Mouse (Mus musculus) liver, postnatal 0 days (tissue): ENCODE measurements around the gene Nuf2. TPM values are rescaled to one million over a fixed set of nuclear protein-coding genes. Genes with fewer than 3 reads are reported as not detected.
A peak's percentile ranks its signal among the peaks of the same experiment; 100 is the strongest.
"Not testable (repeated sequence)": the region's sequence is repeated elsewhere in the genome, so short reads cannot be mapped to it uniquely, and the experiment has no call there.

Experiments used
- ATAC-seq: fragments of 200-750 bp; cut with Nextera tagmentation; 2 replicates; pipeline ENCODE4 v1.8.0; 2017; ENCODE audit warnings: mild to moderate bottlenecking, moderate library complexity
- DNase-seq: peaks from one replicate; pipeline ENCODE4 v3.0.0-alpha.2; 2016
- H3K27ac ChIP-seq: fragments of 300-500 bp; sonication (generic); 2 replicates; pipeline ENCODE4 v1.5.1; 2014; ENCODE audit warnings: antibody characterized with exemption, moderate library complexity, mild to moderate bottlenecking, low read depth
- H3K27me3 ChIP-seq: fragments of 300-500 bp; sonication (generic); 2 replicates; pipeline ENCODE4 v1.6.1; 2014; ENCODE audit warnings: low read length, control low read depth, mixed read lengths; ENCODE audit not compliant: insufficient read depth
- H3K36me3 ChIP-seq: fragments of 300-500 bp; sonication (generic); replicated peaks from 2 replicates; pipeline ENCODE4 v1.6.1; 2014; ENCODE audit warnings: mild to moderate bottlenecking, control low read depth, low read length, moderate library complexity, mixed read lengths; ENCODE audit not compliant: insufficient read depth
- H3K4me1 ChIP-seq: fragments of 300-500 bp; sonication (generic); 2 replicates; pipeline ENCODE4 v1.6.1; 2014; ENCODE audit warnings: antibody characterized with exemption, mild to moderate bottlenecking, control low read depth; ENCODE audit not compliant: insufficient read depth
- H3K4me2 ChIP-seq: fragments of 300-500 bp; sonication (generic); 2 replicates; pipeline ENCODE4 v1.6.1; 2014; ENCODE audit warnings: low read depth, mild to moderate bottlenecking, low read length, moderate library complexity, mixed read lengths
- H3K4me3 ChIP-seq: fragments of 300-500 bp; sonication (generic); 2 replicates; pipeline ENCODE4 v1.5.1; 2014; ENCODE audit warnings: low read depth, low read length
- H3K9ac ChIP-seq: fragments of 300-500 bp; sonication (generic); replicated peaks from 2 replicates; pipeline ENCODE4 v1.6.1; 2014; ENCODE audit warnings: mild to moderate bottlenecking, moderate library complexity
- H3K9me3 ChIP-seq: fragments of 300-500 bp; sonication (generic); 2 replicates; pipeline ENCODE4 v1.6.1; 2016; ENCODE audit warnings: mild to moderate bottlenecking, control low read depth, low read length, mixed read lengths
- CTCF ChIP-seq: sonication (generic); IDR thresholded peaks from 2 replicates; pipeline ENCODE4 v1.5.1; 2016; ENCODE audit warnings: antibody characterized with exemption, low read depth
- EP300 ChIP-seq: IDR thresholded peaks from 2 replicates; pipeline ENCODE4 v1.6.1; 2016; ENCODE audit warnings: antibody characterized with exemption, low read depth, mild to moderate bottlenecking
- WGBS: fragments of 180-500 bp; shearing (Covaris S2); extraction: QIAGEN DNeasy Blood & Tissue Kit; methylation state at CpG from one replicate; pipeline ENCODE4 v1.1.7; 2014; ENCODE audit not compliant: insufficient replicate concordance; 5-methylcytosine and 5-hydroxymethylcytosine counted together
- polyA plus RNA-seq: library from polyadenylated mRNA; unstranded; fragments of >200 nt; fragmentation: Nextera tagmentation; extraction: Ambion mirVana; gene quantifications from 2 replicates; pipeline ENCODE4 v1.2.1, GENCODE M21; 2015

The Nuf2 gene
- polyA plus RNA-seq, 1 experiment from 2014 or later: 22.6 TPM

DNA sequence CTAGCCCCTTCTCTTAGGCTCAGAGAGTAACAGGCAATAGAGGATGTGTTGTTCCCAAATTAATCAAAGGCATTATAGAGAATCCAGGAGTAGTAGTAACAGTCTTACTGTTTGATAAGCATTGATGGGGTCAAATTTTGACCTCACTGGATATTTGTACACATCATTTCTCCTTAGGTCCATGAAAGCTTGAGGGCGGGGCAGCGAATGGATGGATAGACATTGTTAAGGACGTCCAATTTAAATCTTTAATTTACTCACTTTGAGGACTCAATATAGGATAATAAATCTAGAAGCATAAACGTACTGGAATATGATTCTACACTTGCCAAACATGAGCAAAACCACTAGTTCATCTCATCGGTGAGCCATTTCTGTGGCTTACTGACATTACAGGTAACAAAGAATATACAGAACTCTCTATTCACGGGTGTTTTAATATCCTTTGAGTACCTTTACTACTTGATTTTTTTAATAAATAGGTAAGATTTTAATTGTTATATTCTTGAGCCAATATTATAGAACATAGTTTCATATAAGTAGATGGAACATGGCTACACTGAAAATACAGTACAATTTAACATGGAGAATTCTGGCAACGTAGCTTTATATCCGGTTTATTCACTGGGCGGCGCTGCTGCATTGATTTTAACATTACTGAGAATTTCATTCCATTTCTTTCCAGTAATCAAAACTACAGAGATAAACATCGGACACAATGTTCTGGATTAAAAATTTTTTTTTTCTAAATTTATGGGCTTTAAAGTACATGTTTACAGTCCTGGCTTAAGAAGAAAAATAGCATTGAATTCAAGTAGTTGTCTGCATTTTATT lies 655 bp upstream of the Nuf2 start:
- ATAC-seq (peak; percentile 56), DNase-seq (peak; percentile 47)
- Histone ChIP-seq H3K9ac (peak overlapping the region; percentile 50), H3K4me2 (peak overlapping the region; percentile 64), H3K9me3 (no peaks in the 10 kb centered on the region), H3K27ac (peak overlapping the region; percentile 93), H3K36me3 (peaks cover 4% of the 10 kb centered on the region), H3K27me3 (no peaks in the 10 kb centered on the region), H3K4me3 (peak overlapping the region; percentile 65), H3K4me1 (peaks cover 8% of the 10 kb centered on the region; the same call in 1 of the 2 replicates)
- no peak for TF ChIP-seq EP300
- TF ChIP-seq CTCF: peak; percentile 57
- WGBS: 13% methylated on average over 11 of the region's 11 CpGs

DNA sequence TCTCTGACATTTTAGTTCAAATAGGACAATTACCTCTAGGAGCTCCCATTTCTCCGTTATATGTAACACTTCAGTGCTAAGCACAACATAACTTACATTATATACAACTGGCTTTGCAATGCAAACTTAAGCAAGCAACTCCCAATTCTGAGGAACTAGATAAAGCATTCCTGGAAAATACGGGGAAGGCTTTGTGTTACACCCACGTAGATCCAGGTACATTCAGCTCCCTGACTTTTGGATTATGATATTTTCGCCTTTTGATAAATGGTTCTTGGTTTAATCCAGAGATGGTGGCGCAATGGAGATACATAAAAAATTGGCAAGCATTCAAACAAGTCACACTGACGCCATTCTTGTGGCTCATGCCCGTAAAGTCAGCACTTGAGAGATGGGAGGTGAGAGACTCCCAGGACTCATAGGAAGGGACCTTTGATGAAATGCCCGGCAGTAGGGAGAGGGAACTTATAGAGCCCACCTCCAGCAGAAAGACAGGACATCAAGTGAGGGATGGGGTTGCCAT lies 1.2 kb downstream of the Nuf2 start:
- Histone ChIP-seq H3K27me3 (no peaks in the 10 kb centered on the region), H3K9me3 (no peaks in the 10 kb centered on the region), H3K4me2 (peak overlapping the region; percentile 62), H3K27ac (peak overlapping the region; percentile 39; the same call in 1 of the 2 replicates), H3K9ac (peak overlapping the region; percentile 71), H3K4me3 (peak overlapping the region; percentile 65), H3K4me1 (peaks cover 8% of the 10 kb centered on the region; the same call in 1 of the 2 replicates), H3K36me3 (peaks cover 12% of the 10 kb centered on the region)
- TF ChIP-seq EP300 (no peak), CTCF (no peak)
- ATAC-seq (no peak), DNase-seq (no peak)
- 63% methylated on average over 8 of the region's 8 CpGs for WGBS

DNA sequence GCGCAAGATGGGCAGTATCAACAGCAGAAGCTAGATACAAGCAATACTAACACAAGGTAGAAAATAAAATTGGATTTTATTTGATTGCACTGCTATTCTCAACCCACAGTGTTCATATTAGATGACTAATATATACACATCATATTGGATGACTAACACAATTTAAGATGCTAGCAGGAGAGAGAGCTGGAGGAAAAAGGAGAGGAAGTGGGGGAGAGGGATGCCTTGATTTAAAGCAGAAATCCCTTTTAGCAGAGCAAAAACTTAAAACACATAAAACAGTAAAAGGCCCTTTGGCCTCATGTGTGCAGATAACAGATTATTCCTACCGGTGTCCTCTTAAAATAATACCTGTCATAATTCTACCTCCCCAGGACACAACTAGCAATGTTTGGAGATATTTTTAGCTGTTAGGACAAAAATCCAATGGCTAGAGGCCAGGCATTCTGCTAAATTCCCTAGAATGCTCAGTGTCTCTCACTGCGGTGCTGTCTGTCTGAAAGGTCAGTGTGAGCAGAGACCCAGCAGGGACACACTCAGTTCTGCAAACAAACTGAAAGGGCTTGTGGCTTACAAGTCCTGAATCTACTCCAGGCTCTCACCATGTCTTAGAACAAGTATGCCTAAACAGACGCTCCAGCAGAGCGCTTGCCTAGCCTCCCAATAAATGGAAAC lies 5.1 kb downstream of the Nuf2 start:
- Histone ChIP-seq H3K27me3 (no peaks in the 10 kb centered on the region), H3K27ac (no peak overlapping the region), H3K9me3 (no peaks in the 10 kb centered on the region), H3K4me3 (no peak overlapping the region), H3K9ac (no peak overlapping the region), H3K36me3 (peaks cover 45% of the 10 kb centered on the region), H3K4me1 (peaks cover 8% of the 10 kb centered on the region; the same call in 1 of the 2 replicates), H3K4me2 (no peak overlapping the region)
- DNase-seq (no peak), ATAC-seq (no peak)
- WGBS: 89% methylated on average over 5 of the region's 5 CpGs
- TF ChIP-seq EP300: no peak
- no peak for TF ChIP-seq CTCF

DNA sequence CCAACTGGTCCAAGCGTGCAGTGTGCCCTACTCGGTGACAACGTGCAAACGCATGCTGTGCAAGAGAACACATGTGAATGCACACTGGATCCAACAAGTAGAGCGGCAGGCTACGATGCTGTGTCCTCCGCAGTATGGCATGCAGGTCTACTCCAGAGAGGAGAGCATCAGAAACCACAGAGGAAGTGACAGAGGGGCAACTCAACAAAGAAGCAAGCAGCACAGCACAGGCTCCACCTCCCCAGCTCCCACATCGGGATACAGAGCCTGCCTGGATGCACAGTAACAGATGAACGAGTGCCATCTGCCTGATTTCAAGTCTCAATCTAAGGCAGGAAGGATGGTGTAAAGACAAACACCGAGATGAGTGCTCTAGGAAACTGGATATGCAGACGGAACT lies 11.9 kb downstream of the Nuf2 start:
- peaks cover 65% of the 10 kb centered on the region for H3K36me3 ChIP-seq
- H3K9me3 ChIP-seq: no peaks in the 10 kb centered on the region
- ATAC-seq (no peak), DNase-seq (no peak)
- no peak overlapping the region for H3K27ac ChIP-seq
- no peaks in the 10 kb centered on the region for H3K27me3 ChIP-seq
- H3K4me1 ChIP-seq: no peaks in the 10 kb centered on the region
- 80% methylated on average over 11 of the region's 11 CpGs for WGBS
- H3K4me3 ChIP-seq: no peak overlapping the region
- H3K9ac ChIP-seq: no peak overlapping the region
- H3K4me2 ChIP-seq: no peak overlapping the region
- TF ChIP-seq CTCF (no peak), EP300 (no peak)

DNA sequence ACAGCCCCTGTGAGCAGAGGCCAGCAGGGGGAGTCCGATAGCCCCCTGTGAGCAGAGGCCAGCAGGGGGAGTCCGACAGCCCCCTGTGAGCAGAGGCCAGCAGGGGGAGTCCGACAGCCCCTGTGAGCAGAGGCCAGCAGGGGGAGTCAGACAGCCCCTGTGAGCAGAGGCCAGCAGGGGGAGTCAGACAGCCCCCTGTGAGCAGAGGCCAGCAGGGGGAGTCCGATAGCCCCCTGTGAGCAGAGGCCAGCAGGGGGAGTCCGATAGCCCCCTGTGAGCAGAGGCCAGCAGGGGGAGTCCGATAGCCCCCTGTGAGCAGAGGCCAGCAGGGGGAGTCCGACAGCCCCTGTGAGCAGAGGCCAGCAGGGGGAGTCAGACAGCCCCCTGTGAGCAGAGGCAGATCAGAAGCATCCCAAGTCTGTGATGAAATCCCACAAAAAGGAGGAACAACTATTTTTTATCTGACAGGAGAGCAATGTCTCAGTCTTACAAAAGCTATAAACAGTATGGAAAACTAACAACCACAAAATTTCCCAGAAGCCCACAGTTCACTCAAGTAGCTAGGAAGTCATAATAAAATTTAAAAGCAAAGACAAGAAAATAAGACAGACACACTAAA lies 13.3 kb downstream of the Nuf2 start:
- H3K9ac ChIP-seq, H3K27me3 ChIP-seq, DNase-seq, H3K27ac ChIP-seq, H3K4me3 ChIP-seq, H3K4me1 ChIP-seq, H3K9me3 ChIP-seq, ATAC-seq, H3K4me2 ChIP-seq: not testable (repeated sequence)
- peaks cover 59% of the 10 kb centered on the region for H3K36me3 ChIP-seq
- WGBS: 97% methylated on average over 6 of the region's 7 CpGs
- peak; percentile 29 for TF ChIP-seq CTCF

DNA sequence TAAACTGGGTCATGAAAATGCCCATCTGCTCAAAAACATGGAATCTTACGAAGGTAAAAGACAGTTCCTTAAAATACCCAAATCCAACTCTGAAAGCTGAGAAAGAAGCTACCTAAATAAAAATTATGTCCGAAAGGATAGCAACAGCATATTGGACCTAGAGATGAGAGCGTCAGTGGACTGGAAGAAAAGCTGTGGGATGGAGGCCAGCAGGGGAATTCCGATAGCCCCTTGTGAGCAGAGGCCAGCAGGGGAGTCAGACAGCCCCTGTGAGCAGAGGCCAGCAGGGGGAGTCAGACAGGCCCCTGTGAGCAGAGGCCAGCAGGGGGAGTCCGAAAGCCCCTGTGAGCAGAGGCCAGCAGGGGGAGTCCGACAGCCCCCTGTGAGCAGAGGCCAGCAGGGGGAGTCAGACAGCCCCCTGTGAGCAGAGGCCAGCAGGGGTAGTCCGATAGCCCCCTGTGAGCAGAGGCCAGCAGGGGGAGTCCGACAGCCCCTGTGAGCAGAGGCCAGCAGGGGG lies 13.8 kb downstream of the Nuf2 start:
- ATAC-seq (no peak), DNase-seq (no peak)
- peak; percentile 32 for TF ChIP-seq CTCF
- TF ChIP-seq EP300: no peak
- Histone ChIP-seq H3K4me1 (no peaks in the 10 kb centered on the region), H3K36me3 (peaks cover 56% of the 10 kb centered on the region), H3K27me3 (no peaks in the 10 kb centered on the region), H3K4me2 (no peak overlapping the region), H3K9me3 (no peaks in the 10 kb centered on the region), H3K4me3 (no peak overlapping the region), H3K27ac (no peak overlapping the region), H3K9ac (no peak overlapping the region)
- WGBS: 90% methylated on average over 8 of the region's 8 CpGs
